Comparison of ENCODE assay signal across 31 mouse cellular contexts in genomic region chr12:49482367-49482766, GRCm38 (mm10).
DNase-seq lines count a peak whose midpoint lies in the region; ATAC-seq and TF ChIP-seq lines count a peak whose summit lies in the region.
"Had no signal": no experiment of that assay in that cellular context is flagged by ENCODE, and none has a peak within 500 bp of the region (broad histone marks: within the 10 kb centered on the region; RNA-seq: fewer than 3 reads in every experiment).

No protein-coding gene starts in this region.

- TF ChIP-seq POLR2A in brain, embryonic 14.5 days (IDR thresholded peaks at IDR 0.05; ENCODE audit: borderline replicate concordance, extremely low read depth, insufficient read depth, insufficient read length, poor library complexity, severe bottlenecking): no peak

- H3K27me3 ChIP-seq in forebrain, embryonic 15.5 days: no peaks in the 10 kb centered on the region
- no peaks in the 10 kb centered on the region for H3K27me3 ChIP-seq in forebrain, embryonic 10.5 days (ENCODE audit: poor library complexity, severe bottlenecking)
- H3K27me3 ChIP-seq in heart, embryonic 10.5 days (ENCODE audit: insufficient read depth, poor library complexity, severe bottlenecking): no peaks in the 10 kb centered on the region
- H3K27me3 ChIP-seq: CH12.LX; embryonic facial prominence, embryonic 13.5 days; heart, embryonic 12.5 days; heart, embryonic 15.5 days; hindbrain, embryonic 12.5 days; hindbrain, embryonic 15.5 days; Patski had no signal

- H3K4me1 ChIP-seq in forebrain, embryonic 15.5 days: peaks cover 22% of the 10 kb centered on the region
- H3K4me1 ChIP-seq in forebrain, embryonic 10.5 days: peaks cover 47% of the 10 kb centered on the region
- no peaks in the 10 kb centered on the region for H3K4me1 ChIP-seq in heart, embryonic 10.5 days
- H3K4me1 ChIP-seq: embryonic facial prominence, embryonic 10.5 days; embryonic facial prominence, embryonic 13.5 days; heart, embryonic 12.5 days; heart, embryonic 15.5 days had no signal

- peak overlapping the region; percentile 45 for H3K27ac ChIP-seq in forebrain, embryonic 15.5 days (replicated peaks)
- no peak overlapping the region for H3K27ac ChIP-seq in forebrain, embryonic 10.5 days
- peak overlapping the region; percentile 92; the same call in 1 of the 2 replicates for H3K27ac ChIP-seq in layer of hippocampus, adult 2 months
- no peak overlapping the region for H3K27ac ChIP-seq in heart, embryonic 10.5 days
- H3K27ac ChIP-seq: embryonic facial prominence, embryonic 10.5 days; embryonic facial prominence, embryonic 13.5 days; gastrocnemius, adult 2 months; heart, embryonic 15.5 days; hindbrain, embryonic 12.5 days; hindbrain, embryonic 15.5 days had no signal

- no peak for DNase-seq in forebrain, embryonic 10.5 days (ENCODE audit: extremely low spot score, low spot score)
- no peak for DNase-seq in layer of hippocampus, adult 2 months (ENCODE audit: low spot score in 2 of 2)
- DNase-seq in layer of hippocampus, adult 18-20 months (ENCODE audit: low spot score in 2 of 2): no peak
- DNase-seq in brain, embryonic 14.5 days (ENCODE audit: low read depth): peak; percentile 60
- DNase-seq in heart, embryonic 10.5 days (ENCODE audit: low spot score): no peak
- DNase-seq: adrenal gland, postnatal 10 days; adrenal gland, postnatal 36 days; B cell, adult 2 months; cerebellum, adult 11-12 months; cerebellum, adult 8-10 months; cerebellum, postnatal 10 days; cerebellum, postnatal 36 days; embryo, embryonic 11 days; gastrocnemius, adult 2 months; gastrocnemius, postnatal 14 days; heart, adult 11 months; heart, postnatal 10 days; heart, postnatal 4 days; kidney, adult 2 months had no signal

- H3K36me3 ChIP-seq in forebrain, embryonic 15.5 days: no peaks in the 10 kb centered on the region
- H3K36me3 ChIP-seq in forebrain, embryonic 10.5 days (replicated peaks): no peaks in the 10 kb centered on the region
- no peaks in the 10 kb centered on the region for H3K36me3 ChIP-seq in heart, embryonic 10.5 days
- H3K36me3 ChIP-seq: embryonic facial prominence, embryonic 10.5 days; embryonic facial prominence, embryonic 13.5 days; G1E; heart, embryonic 12.5 days; heart, embryonic 15.5 days; hindbrain, embryonic 12.5 days; hindbrain, embryonic 15.5 days had no signal

- no peak for TF ChIP-seq CTCF in layer of hippocampus, adult 2 months (conservative IDR thresholded peaks at IDR 0.05)
- TF ChIP-seq CTCF in brain, embryonic 14.5 days (IDR thresholded peaks at IDR 0.05; ENCODE audit: borderline replicate concordance, extremely low read depth, insufficient read depth, insufficient read length): no peak

- no peak for ATAC-seq in forebrain, embryonic 15.5 days (replicated peaks)
- ATAC-seq: intestine, postnatal 0 days; Patski had no signal

- 65% methylated on average over 4 of the region's 4 CpGs for whole genome bisulfite sequencing in forebrain, embryonic 15.5 days
- WGBS in forebrain, embryonic 10.5 days: 86% methylated on average over 4 of the region's 4 CpGs
- WGBS in heart, embryonic 10.5 days: 78% methylated on average over 4 of the region's 4 CpGs

- H3K4me2 ChIP-seq in forebrain, embryonic 15.5 days (replicated peaks): no peak overlapping the region
- H3K4me2 ChIP-seq: embryonic facial prominence, embryonic 13.5 days; heart, embryonic 12.5 days; heart, embryonic 15.5 days; hindbrain, embryonic 12.5 days; hindbrain, embryonic 15.5 days had no signal

- no peaks in the 10 kb centered on the region for H3K9me3 ChIP-seq in forebrain, embryonic 15.5 days
- no peaks in the 10 kb centered on the region for H3K9me3 ChIP-seq in forebrain, embryonic 10.5 days
- H3K9me3 ChIP-seq in heart, embryonic 10.5 days: no peaks in the 10 kb centered on the region
- H3K9me3 ChIP-seq: embryonic facial prominence, embryonic 10.5 days; embryonic facial prominence, embryonic 13.5 days; G1E; heart, embryonic 12.5 days; heart, embryonic 15.5 days; hindbrain, embryonic 12.5 days; hindbrain, embryonic 15.5 days had no signal

- no peak overlapping the region for H3K4me3 ChIP-seq in forebrain, embryonic 15.5 days
- no peak overlapping the region for H3K4me3 ChIP-seq in forebrain, embryonic 10.5 days
- no peak overlapping the region for H3K4me3 ChIP-seq in layer of hippocampus, adult 2 months
- no peak overlapping the region for H3K4me3 ChIP-seq in heart, embryonic 10.5 days
- H3K4me3 ChIP-seq: embryonic facial prominence, embryonic 10.5 days; embryonic facial prominence, embryonic 13.5 days; erythroblast, embryonic 14.5 days; gastrocnemius, adult 2 months; heart, embryonic 12.5 days; heart, embryonic 15.5 days; hindbrain, embryonic 12.5 days; hindbrain, embryonic 15.5 days had no signal

- H3K9ac ChIP-seq in forebrain, embryonic 15.5 days (replicated peaks): no peak overlapping the region
- H3K9ac ChIP-seq: embryonic facial prominence, embryonic 13.5 days; heart, embryonic 12.5 days; heart, embryonic 15.5 days; hindbrain, embryonic 12.5 days; hindbrain, embryonic 15.5 days had no signal

Comparison
In these comparisons a context has a peak if more than half of its experiments do, and no peak if none do; other contexts are left out.
1. H3K27ac ChIP-seq: peak in forebrain, embryonic 15.5 days (single experiment) and layer of hippocampus, adult 2 months (single experiment); none in forebrain, embryonic 10.5 days (single experiment) and heart, embryonic 10.5 days (single experiment).